Mouse (Mus musculus): ENCODE measurements around the gene Ccnt1.

- TF ChIP-seq CTCF (IDR thresholded peaks at IDR 0.05; ENCODE audit: low read depth, low read length) (no peak), POLR2A (IDR thresholded peaks at IDR 0.05; ENCODE audit: borderline replicate concordance, low read depth, low read length) (no peak)
Observed at GRCm38 (mm10) chr15:98608784-98609250, 38.1 kb upstream of the Ccnt1 start.

Data from bone marrow macrophage, adult 2 months (primary cell).